Mouse (Mus musculus) embryonic fibroblast, embryonic 13.5 days (primary cell): ENCODE measurements around the gene Coq10b.

Source experiments
- CTCF ChIP-seq: IDR thresholded peaks from 2 replicates; pipeline ENCODE4 v1.5.1; 2011; ENCODE audit warnings: mild to moderate bottlenecking, control low read depth, low read length, moderate library complexity, borderline replicate concordance; ENCODE audit not compliant: insufficient read depth
- POLR2A ChIP-seq: IDR thresholded peaks from 2 replicates; pipeline ENCODE4 v1.6.1; 2011; ENCODE audit warnings: low read depth, mild to moderate bottlenecking, control low read depth, low read length, moderate library complexity

GRCm38 (mm10) chr1:55012513-55012912, 40.1 kb upstream of the Coq10b start:
- no peak for TF ChIP-seq POLR2A
- no peak for TF ChIP-seq CTCF
